Mouse (Mus musculus): ENCODE results near the gene Mxra8. TPM values are rescaled to one million over a fixed set of nuclear protein-coding genes. Genes with fewer than 3 reads are reported as not detected.

Mxra8 gene
- total RNA-seq, 2 experiments from 2014 or later = 5.9 to 8.0 TPM

GRCm38 (mm10) chr4:155838187-155839153 lies 1.0 kb upstream of the Mxra8 start:
- no peak for DNase-seq (ENCODE audit: extremely low spot score in 1 of 2, low spot score in 2 of 2)
- no peak overlapping the region for H3K27ac ChIP-seq
- no peak for TF ChIP-seq CTCF (IDR thresholded peaks at IDR 0.05)
- no peak overlapping the region for H3K4me3 ChIP-seq
- intact Hi-C loops (cut with DNase I) = no loop called here

DNA sequence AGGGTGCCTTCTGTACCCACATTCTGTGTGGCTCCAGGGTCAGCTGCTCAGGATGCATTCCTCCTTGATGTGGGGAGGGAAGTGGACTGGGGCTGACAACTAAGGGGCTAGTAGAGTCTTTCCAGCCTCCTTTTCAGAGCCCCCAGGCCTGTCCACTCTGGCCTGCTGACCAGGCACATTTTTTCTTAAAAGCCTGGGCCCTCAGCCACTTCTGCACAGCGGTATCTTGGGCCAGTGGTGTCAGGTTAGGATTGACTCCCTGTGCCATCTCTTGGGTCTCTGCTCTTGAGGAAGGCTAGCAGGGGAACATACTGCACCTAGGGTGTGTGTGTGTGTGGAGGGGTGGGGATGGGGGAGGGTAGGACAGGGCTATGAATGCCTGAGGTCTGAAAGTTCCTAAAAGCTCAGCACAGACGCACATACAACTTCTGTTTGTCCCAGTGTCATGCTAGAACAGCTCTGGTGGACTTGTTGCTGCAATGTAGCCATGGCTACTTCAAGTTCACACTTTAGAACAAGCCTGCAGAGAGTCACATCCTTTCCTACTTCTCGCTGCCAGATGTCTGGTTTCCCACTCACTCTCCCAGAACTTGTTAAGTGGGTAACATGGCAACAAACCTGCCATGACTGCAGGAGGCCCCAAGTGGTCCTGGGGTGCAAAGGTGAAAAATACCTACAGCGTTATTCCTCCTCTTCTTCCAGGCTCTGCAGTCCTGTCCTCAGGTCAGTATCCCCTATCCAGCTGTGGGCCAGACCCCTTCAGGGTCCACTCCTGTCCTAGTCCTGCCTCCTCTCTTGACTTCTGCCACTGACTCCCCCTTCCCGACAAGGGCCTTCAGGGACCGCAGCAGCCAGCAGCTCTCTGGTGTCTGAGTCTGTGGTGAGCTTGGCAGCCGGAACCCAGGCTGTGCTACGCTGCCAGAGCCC lies 859 bp downstream of the Mxra8 start:
- Histone ChIP-seq H3K27ac (no peak overlapping the region; the same call in 1 of the 2 replicates), H3K4me3 (peak overlapping the region; percentile 38)
- intact Hi-C loops (cut with DNase I) = no loop called here
- no peak for DNase-seq (ENCODE audit: extremely low spot score in 1 of 2, low spot score in 2 of 2)
- TF ChIP-seq CTCF (IDR thresholded peaks at IDR 0.05) = no peak

DNA sequence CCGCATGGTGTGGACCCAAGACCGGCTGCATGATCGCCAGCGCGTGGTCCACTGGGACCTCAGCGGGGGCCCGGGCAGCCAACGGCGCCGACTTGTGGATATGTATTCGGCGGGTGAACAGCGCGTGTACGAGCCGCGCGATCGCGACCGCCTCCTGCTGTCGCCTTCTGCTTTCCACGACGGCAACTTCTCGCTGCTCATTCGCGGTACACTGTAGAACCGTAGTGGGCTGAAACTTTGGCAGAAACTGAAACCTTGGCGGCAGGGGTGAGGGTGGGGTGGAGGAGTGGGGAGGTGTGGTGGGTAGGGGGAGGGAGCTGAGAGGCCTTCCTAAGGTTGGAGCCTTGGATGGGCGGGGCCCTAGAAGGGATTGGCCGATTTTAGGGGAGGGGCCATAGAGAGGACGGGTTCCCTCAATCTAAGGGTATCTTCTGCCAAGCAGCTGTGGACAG lies 1.5 kb downstream of the Mxra8 start:
- H3K27ac ChIP-seq = no peak overlapping the region
- intact Hi-C loops (cut with DNase I) = no loop called here
- peak in 1 of 2 experiments; percentile 36 for DNase-seq (ENCODE audit: extremely low spot score in 1 of 2, low spot score in 2 of 2)
- H3K4me3 ChIP-seq = peak overlapping the region; percentile 38
- TF ChIP-seq CTCF (IDR thresholded peaks at IDR 0.05) = peak; percentile 22

DNA sequence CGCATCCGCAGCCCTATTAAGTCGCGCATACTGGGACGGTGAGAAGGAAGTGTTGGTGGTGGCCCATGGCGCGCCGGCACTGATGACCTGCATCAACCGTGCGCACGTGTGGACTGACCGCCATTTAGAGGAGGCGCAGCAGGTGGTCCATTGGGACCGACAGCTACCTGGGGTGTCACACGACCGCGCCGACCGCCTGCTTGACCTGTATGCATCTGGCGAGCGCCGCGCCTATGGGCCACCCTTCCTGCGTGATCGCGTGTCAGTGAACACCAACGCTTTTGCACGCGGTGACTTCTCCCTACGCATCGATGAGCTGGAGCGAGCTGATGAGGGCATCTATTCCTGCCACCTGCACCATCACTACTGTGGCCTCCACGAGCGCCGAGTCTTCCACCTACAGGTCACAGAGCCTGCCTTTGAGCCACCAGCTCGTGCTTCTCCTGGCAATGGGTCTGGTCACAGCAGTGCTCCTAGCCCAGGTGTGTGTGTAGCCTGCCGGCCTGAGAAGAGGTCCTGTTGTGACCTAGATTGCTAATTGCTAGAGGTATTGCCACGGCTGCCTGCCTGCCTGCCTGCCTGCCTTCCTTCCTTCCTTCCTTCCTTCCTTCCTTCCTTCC lies 2.3 kb downstream of the Mxra8 start:
- H3K4me3 ChIP-seq = no peak overlapping the region
- no peak for TF ChIP-seq CTCF (IDR thresholded peaks at IDR 0.05)

GRCm38 (mm10) chr4:155843231-155843630 lies 3.8 kb downstream of the Mxra8 start:
- Histone ChIP-seq H3K27ac (no peak overlapping the region), H3K4me3 (no peak overlapping the region)
- intact Hi-C loops (cut with DNase I) = no loop called here
- TF ChIP-seq CTCF (IDR thresholded peaks at IDR 0.05) = no peak
- DNase-seq (ENCODE audit: extremely low spot score in 1 of 2, low spot score in 2 of 2) = no peak

More for the DNA sequence above, 2.3 kb downstream of the Mxra8 start:
- no peak overlapping the region for H3K27ac ChIP-seq
- intact Hi-C loops (cut with DNase I) = no loop called here
- no peak for DNase-seq (ENCODE audit: extremely low spot score in 1 of 2, low spot score in 2 of 2)

- DNase-seq (ENCODE audit: extremely low spot score in 1 of 2, low spot score in 2 of 2) = peak; percentile 94 to 99
- peak; percentile 51 for TF ChIP-seq CTCF (IDR thresholded peaks at IDR 0.05)
- H3K4me3 ChIP-seq = peak within 1 kb of the TSS; percentile 77
- intact Hi-C loops (cut with DNase I) = loop anchor here (2.0 kb wide), 1 partner anchor 16 kb away; the partner anchor contains the start of gene Aurkaip1
- peak within 1 kb of the TSS; percentile 91 for H3K27ac ChIP-seq
Measured at GRCm38 (mm10) chr4:155846871-155847578, 7.5 kb downstream of the Mxra8 start, which contains the start of gene Dvl1. Gene Dvl1, plus strand, starts transcription at chr4:155847402.

GRCm38 (mm10) chr4:155847591-155848352 lies 8.3 kb downstream of the Mxra8 start:
- Histone ChIP-seq H3K27ac (peak overlapping the region; percentile 75), H3K4me3 (peak overlapping the region; percentile 77)
- intact Hi-C loops (cut with DNase I) = loop anchor here (2.0 kb wide), 1 partner anchor 17 kb away; the partner anchor contains the start of gene Aurkaip1
- peak in 1 of 2 experiments; percentile 32 for DNase-seq (ENCODE audit: extremely low spot score in 1 of 2, low spot score in 2 of 2)
- TF ChIP-seq CTCF (IDR thresholded peaks at IDR 0.05) = no peak

DNA sequence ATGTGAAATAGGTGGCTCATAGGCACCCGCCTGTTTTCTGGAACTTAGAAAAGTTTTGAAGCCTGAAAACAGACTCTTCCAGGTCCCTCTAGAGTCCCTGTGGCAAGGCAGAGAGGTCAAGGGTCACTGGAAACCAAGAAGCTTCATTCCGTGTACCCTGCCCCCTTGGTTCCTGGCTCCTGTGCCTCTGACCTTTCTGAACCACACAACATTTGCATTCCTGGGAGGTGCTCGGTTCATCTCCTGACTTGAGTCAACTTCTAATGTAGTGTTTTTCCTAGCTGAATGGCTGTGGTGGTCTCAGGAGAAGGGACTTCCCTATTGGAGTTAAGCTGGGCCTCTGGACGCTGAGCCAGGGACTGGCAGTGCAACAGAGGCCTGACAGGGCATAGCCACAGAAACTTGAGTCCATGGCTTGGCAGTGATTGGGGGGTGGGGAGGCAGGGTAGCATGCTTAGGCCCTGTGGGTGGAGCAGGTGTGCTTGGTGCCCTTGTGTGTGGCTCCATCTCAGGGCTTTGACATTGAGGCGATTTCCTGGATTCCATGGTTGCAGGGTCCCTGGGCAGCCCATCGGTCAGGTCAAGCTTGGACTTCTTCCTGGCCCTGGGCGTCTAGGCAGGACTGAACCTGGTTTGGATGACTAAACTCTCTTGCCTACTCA lies 9.1 kb downstream of the Mxra8 start:
- no peak for DNase-seq (ENCODE audit: extremely low spot score in 1 of 2, low spot score in 2 of 2)
- TF ChIP-seq CTCF (IDR thresholded peaks at IDR 0.05) = no peak
- intact Hi-C loops (cut with DNase I) = no loop called here
- Histone ChIP-seq H3K4me3 (peak overlapping the region; percentile 77), H3K27ac (no peak overlapping the region; the same call in 1 of the 2 replicates)

DNA sequence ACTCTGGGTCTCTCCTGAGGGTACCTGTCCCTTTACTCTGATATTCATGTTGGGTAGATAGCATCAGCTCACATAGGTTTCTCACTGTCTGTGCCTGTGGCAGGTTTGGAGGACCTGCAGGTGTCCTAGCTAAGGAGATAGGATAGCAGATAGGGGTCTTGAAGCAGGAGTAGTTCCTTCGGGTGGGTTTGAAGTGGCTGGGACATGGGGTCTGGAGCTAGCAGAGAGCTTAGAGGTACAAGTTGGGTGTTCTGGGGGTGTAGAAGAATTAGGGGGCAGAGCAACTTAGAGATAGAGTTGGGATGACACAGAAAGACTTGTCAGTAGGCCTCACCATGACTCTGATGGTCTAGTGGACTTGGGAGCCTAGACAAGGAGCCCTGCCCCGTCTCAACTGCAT lies 9.9 kb downstream of the Mxra8 start:
- Histone ChIP-seq H3K4me3 (no peak overlapping the region), H3K27ac (no peak overlapping the region)
- DNase-seq (ENCODE audit: extremely low spot score in 1 of 2, low spot score in 2 of 2) = no peak
- no peak for TF ChIP-seq CTCF (IDR thresholded peaks at IDR 0.05)
- intact Hi-C loops (cut with DNase I) = no loop called here

Measured in left cerebral cortex, adult 2 months (tissue).